Mouse (Mus musculus) ES-Bruce4 (cell line): ENCODE data around the gene Esyt1. TPM values are rescaled to one million over a fixed set of nuclear protein-coding genes. Genes with fewer than 3 reads are reported as not detected.
A peak's percentile ranks its signal among the peaks of the same experiment; 100 is the strongest.

Experiments
- H3K27ac ChIP-seq: 2 replicates; pipeline ENCODE4 v1.5.1; 2012; ENCODE audit warnings: low read length, inconsistent platforms; ENCODE audit not compliant: insufficient read depth
- H3K27me3 ChIP-seq: 2 replicates; pipeline ENCODE4 v1.6.1; 2012; ENCODE audit warnings: mild to moderate bottlenecking, low read length, inconsistent platforms; ENCODE audit not compliant: control insufficient read depth, poor library complexity, insufficient read depth, severe bottlenecking
- H3K36me3 ChIP-seq: 2 replicates; pipeline ENCODE4 v1.6.1; 2012; ENCODE audit warnings: inconsistent platforms, mild to moderate bottlenecking, low read length, moderate library complexity; ENCODE audit not compliant: control insufficient read depth, poor library complexity, insufficient read depth, severe bottlenecking
- H3K4me1 ChIP-seq: one replicate; pipeline ENCODE4 v1.8.1; 2011; ENCODE audit warnings: low read length; ENCODE audit not compliant: control insufficient read depth, insufficient read depth
- H3K4me3 ChIP-seq: 2 replicates; pipeline ENCODE4 v1.5.1; 2011; ENCODE audit warnings: low read depth, mild to moderate bottlenecking, low read length
- H3K9ac ChIP-seq: 2 replicates; pipeline ENCODE4 v1.6.1; 2012; ENCODE audit warnings: low read depth, mild to moderate bottlenecking, inconsistent platforms; ENCODE audit not compliant: poor library complexity, severe bottlenecking
- H3K9me3 ChIP-seq: replicated peaks from 2 replicates; pipeline ENCODE4 v1.6.1; 2012; ENCODE audit warnings: mild to moderate bottlenecking, low read length, inconsistent platforms; ENCODE audit not compliant: control insufficient read depth, poor library complexity, insufficient read depth, severe bottlenecking
- CTCF ChIP-seq: IDR thresholded peaks from one replicate; pipeline ENCODE4 v1.8.1; 2011; ENCODE audit warnings: low read depth, low read length
- EP300 ChIP-seq: IDR thresholded peaks from 2 replicates; pipeline ENCODE4 v1.6.1; 2011; ENCODE audit warnings: low read depth, low read length; ENCODE audit not compliant: insufficient read depth
- POLR2A ChIP-seq: IDR thresholded peaks from one replicate; pipeline ENCODE4 v1.8.1; 2011; ENCODE audit warnings: low read length; ENCODE audit not compliant: insufficient read depth
- polyA plus RNA-seq: library from polyadenylated mRNA; stranded (reverse); fragments of >200 nt; gene quantifications from 2 replicates; pipeline ENCODE4 v1.2.4, GENCODE M21; 2011; ENCODE audit warnings: low read depth; ENCODE audit not compliant: missing spikeins, insufficient read depth, insufficient read length

Esyt1 gene
- polyA plus RNA-seq, 1 experiment = 20.1 TPM

DNA sequence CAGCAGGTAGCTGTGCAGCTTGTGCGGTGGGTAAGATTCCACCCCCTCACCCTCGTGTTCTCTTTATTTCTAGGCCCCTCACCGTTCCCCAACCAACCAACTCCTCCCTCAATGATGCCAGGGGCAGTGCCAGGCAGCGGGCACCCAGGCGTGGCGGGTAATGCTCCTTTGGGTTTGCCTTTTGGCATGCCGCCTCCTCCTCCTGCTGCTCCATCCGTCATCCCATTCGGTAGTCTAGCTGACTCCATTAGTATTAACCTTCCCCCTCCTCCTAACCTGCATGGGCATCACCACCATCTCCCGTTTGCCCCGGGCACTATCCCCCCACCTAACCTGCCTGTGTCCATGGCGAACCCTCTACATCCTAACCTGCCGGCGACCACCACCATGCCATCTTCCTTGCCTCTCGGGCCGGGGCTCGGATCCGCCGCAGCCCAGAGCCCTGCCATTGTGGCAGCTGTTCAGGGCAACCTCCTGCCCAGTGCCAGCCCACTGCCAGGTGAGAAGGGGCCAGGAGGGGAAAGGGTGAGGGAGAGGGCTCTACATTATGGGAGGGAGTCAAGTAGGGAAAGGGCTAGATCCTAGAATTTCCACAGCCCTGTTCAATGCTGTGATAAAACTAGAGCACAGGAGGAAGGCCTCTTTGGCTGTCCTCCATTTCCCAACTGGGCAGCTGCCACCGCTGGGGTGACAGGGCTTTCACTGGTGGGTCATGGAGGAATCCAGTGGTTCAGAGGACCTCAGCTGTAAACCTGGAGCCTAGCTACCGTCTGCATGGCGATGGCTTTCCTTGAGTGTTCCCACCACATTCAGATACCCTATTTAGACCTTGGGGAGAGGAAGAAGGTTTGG is 37.6 kb downstream of the Esyt1 start:
- no peaks in the 10 kb centered on the region for H3K27me3 ChIP-seq
- no peaks in the 10 kb centered on the region for H3K9me3 ChIP-seq
- H3K36me3 ChIP-seq = peaks cover 20% of the 10 kb centered on the region
- no peak overlapping the region for H3K9ac ChIP-seq
- H3K27ac ChIP-seq = no peak overlapping the region
- peaks cover 5% of the 10 kb centered on the region for H3K4me1 ChIP-seq
- no peak for TF ChIP-seq CTCF
- TF ChIP-seq POLR2A = no peak
- TF ChIP-seq EP300 = no peak
- H3K4me3 ChIP-seq = no peak overlapping the region

DNA sequence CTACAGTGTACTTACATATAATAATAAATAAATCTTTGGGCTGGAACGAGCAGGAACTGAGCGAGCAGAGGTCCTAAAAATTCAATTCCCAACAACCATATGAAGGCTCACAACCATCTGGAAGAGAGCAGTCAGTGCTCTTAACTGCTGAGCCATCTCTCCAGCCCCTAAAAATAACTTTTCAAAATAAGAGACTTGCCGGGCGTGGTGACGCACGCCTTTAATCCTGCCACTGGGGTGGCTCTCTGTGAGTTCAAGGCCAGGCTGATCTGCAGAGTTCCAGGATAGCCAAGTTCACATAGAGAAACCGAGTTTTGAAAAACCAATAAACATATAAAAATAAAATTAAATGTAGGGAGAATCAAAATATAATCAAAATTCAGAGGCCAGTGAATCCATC is 39.3 kb downstream of the Esyt1 start:
- peaks cover 18% of the 10 kb centered on the region for H3K36me3 ChIP-seq

DNA sequence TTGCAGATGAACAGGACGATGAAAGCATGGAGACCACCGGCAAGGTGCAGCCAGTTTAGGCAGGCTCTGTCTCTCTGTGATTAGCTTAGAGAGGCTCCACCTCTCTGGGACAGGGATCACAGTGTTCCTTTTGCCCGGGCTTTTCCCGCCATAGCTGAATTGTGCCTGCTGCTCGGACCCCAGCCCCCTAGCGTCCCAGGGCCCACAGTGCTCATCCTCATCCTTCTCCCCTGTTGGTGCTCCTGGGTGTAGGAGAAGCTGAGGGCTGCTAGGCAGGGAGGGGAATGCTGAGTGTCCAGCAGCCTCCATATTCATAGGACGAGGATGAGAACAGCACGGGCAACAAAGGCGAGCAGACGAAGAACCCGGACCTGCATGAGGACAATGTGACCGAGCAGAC is 51.3 kb downstream of the Esyt1 start:
- Histone ChIP-seq H3K9me3 (no peaks in the 10 kb centered on the region), H3K4me1 (no peaks in the 10 kb centered on the region), H3K9ac (peak overlapping the region; percentile 52), H3K27me3 (no peaks in the 10 kb centered on the region), H3K4me3 (peak overlapping the region; percentile 48), H3K27ac (peak overlapping the region; percentile 70), H3K36me3 (0 out of 2 replicates have a peak, but pooled peaks cover 2% of the 10 kb centered on the region)
- TF ChIP-seq EP300 (no peak), CTCF (no peak), POLR2A (no peak)

More for the DNA sequence above, 39.3 kb downstream of the Esyt1 start:
- Histone ChIP-seq H3K27me3 (no peaks in the 10 kb centered on the region), H3K9me3 (no peaks in the 10 kb centered on the region), H3K9ac (no peak overlapping the region), H3K27ac (no peak overlapping the region), H3K4me3 (no peak overlapping the region), H3K4me1 (peaks cover 3% of the 10 kb centered on the region)
- TF ChIP-seq POLR2A = no peak

DNA sequence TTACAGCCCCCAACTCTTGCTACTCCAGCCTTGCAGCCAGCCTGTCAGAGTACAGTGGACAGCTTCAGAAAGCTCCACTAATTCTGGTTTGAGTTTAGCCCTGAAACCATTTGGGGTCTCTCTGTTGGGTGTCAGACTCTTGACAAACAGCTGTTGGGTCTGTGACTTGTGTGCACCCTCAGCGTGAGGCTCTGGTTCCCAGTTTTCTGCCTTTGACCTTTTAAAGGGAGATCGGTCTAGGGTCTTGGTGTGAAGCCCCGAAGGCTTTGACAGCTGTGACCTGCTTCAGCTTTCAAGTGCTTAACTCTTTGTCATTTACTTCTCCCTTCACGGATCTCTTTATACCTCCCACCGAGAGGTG is 65.4 kb downstream of the Esyt1 start:
- H3K4me3 ChIP-seq = no peak overlapping the region; the same call in 1 of the 2 replicates
- no peaks in the 10 kb centered on the region for H3K4me1 ChIP-seq
- H3K9ac ChIP-seq = peak overlapping the region; percentile 84; the same call in 1 of the 2 replicates
- H3K27ac ChIP-seq = no peak overlapping the region
- no peak for TF ChIP-seq EP300
- TF ChIP-seq CTCF = no peak
- no peak for TF ChIP-seq POLR2A
- H3K27me3 ChIP-seq = no peaks in the 10 kb centered on the region
- H3K36me3 ChIP-seq = peaks cover 8% of the 10 kb centered on the region
- H3K9me3 ChIP-seq = no peaks in the 10 kb centered on the region

Other genes with a start within 250 kb of the Esyt1 start
- 4.7 and 5.7 TPM in 2 replicates for gene Il23a, start 227.1 kb downstream of the Esyt1 start, polyA plus RNA-seq
- 40.5 and 40.8 TPM in 2 replicates for gene Pan2, start 222.5 kb downstream of the Esyt1 start, polyA plus RNA-seq
- 62.9 and 68.4 TPM in 2 replicates for gene Cnpy2, start 203.4 kb downstream of the Esyt1 start, polyA plus RNA-seq
- gene Cs, start 188.1 kb downstream of the Esyt1 start, polyA plus RNA-seq = 197 and 202 TPM in 2 replicates
- 18.7 and 20.2 TPM in 2 replicates for gene Coq10a, start 156.9 kb downstream of the Esyt1 start, polyA plus RNA-seq
- 28.8 and 29.0 TPM in 2 replicates for gene Ankrd52, start 148.8 kb downstream of the Esyt1 start, polyA plus RNA-seq
- gene Slc39a5, start 124.6 kb downstream of the Esyt1 start, polyA plus RNA-seq = 0.31 TPM in 1 of 2 replicates, not detected in the other
- gene Nabp2, start 114.4 kb downstream of the Esyt1 start, polyA plus RNA-seq = 79.3 and 82.9 TPM in 2 replicates
- 33.3 and 37.4 TPM in 2 replicates for gene Rnf41, start 114.2 kb downstream of the Esyt1 start, polyA plus RNA-seq
- 26.3 and 28.6 TPM in 2 replicates for gene Smarcc2, start 66.6 kb downstream of the Esyt1 start, polyA plus RNA-seq
- gene Myl6, start 31.7 kb downstream of the Esyt1 start, polyA plus RNA-seq = 642 and 680 TPM in 2 replicates
- 9.0 and 12.8 TPM in 2 replicates for gene Myl6b, start 27.2 kb downstream of the Esyt1 start, polyA plus RNA-seq
- gene Zc3h10, start 21.9 kb upstream of the Esyt1 start, polyA plus RNA-seq = 22.4 and 24.6 TPM in 2 replicates
- gene Rpl41, start 23.4 kb upstream of the Esyt1 start, polyA plus RNA-seq = 3,771 and 3,978 TPM in 2 replicates
- 366 and 396 TPM in 2 replicates for gene Pa2g4, start 40.1 kb upstream of the Esyt1 start, polyA plus RNA-seq
- gene Erbb3, start 63.8 kb upstream of the Esyt1 start, polyA plus RNA-seq = 39.4 and 41.7 TPM in 2 replicates
- gene Rps26, start 100.9 kb upstream of the Esyt1 start, polyA plus RNA-seq = 1,832 and 1,959 TPM in 2 replicates
- 9.8 and 11.6 TPM in 2 replicates for gene Ikzf4, start 120.1 kb upstream of the Esyt1 start, polyA plus RNA-seq
- gene Suox, start 148.2 kb upstream of the Esyt1 start, polyA plus RNA-seq = 14.3 and 14.4 TPM in 2 replicates
- 79.0 and 83.6 TPM in 2 replicates for gene Rab5b, start 170.4 kb upstream of the Esyt1 start, polyA plus RNA-seq
- gene Pmel, start 178.3 kb upstream of the Esyt1 start, polyA plus RNA-seq = 3.0 TPM in 2 replicates
- gene Cdk2, start 179.2 kb upstream of the Esyt1 start, polyA plus RNA-seq = 81.4 and 82.7 TPM in 2 replicates
- 44.7 and 46.7 TPM in 2 replicates for gene Dgka, start 219.0 kb upstream of the Esyt1 start, polyA plus RNA-seq
- gene Pym1, start 222.0 kb upstream of the Esyt1 start, polyA plus RNA-seq = 53.8 and 56.0 TPM in 2 replicates